Comparison of ENCODE assay signal across 28 mouse cellular contexts in genomic region chr9:60436246-60436645, GRCm38 (mm10).
"Had no signal": no experiment of that assay in that cellular context is flagged by ENCODE, and none has a peak within 500 bp of the region (broad histone marks: within the 10 kb centered on the region; RNA-seq: fewer than 3 reads in every experiment).

No protein-coding gene starts in this region.

- H3K4me3 ChIP-seq: limb, embryonic 10.5 days; limb, embryonic 12.5 days; limb, embryonic 13.5 days; limb, embryonic 15.5 days; liver, embryonic 12.5 days; liver, embryonic 13.5 days; liver, embryonic 15.5 days; lung, embryonic 15.5 days; megakaryocyte, embryonic 14.5 days; midbrain, embryonic 10.5 days; midbrain, embryonic 12.5 days; midbrain, embryonic 13.5 days; midbrain, embryonic 15.5 days; myocyte; neural tube, embryonic 12.5 days had no signal

- DNase-seq: left cerebral cortex, postnatal 4 days; liver; liver, embryonic 13.5 days; liver, postnatal 0 days; lung, adult 18-20 months; lung, adult 2 months; lung, embryonic 14.5 days; lung, postnatal 10 days; lung, postnatal 14 days; lung, postnatal 36 days; lung, postnatal 4 days; midbrain, embryonic 14.5 days had no signal

- H3K4me1 ChIP-seq: liver, embryonic 12.5 days; liver, embryonic 13.5 days; liver, embryonic 15.5 days; midbrain, embryonic 15.5 days; neural tube, embryonic 12.5 days had no signal

- H3K27ac ChIP-seq: limb, embryonic 10.5 days; limb, embryonic 12.5 days; limb, embryonic 13.5 days; limb, embryonic 15.5 days; liver, embryonic 12.5 days; liver, embryonic 13.5 days; liver, embryonic 14.5 days; liver, embryonic 15.5 days; lung, embryonic 15.5 days; macrophage; midbrain, embryonic 10.5 days; midbrain, embryonic 12.5 days; midbrain, embryonic 13.5 days; midbrain, embryonic 15.5 days; neural tube, embryonic 12.5 days had no signal

- H3K27me3 ChIP-seq: limb, embryonic 12.5 days; limb, embryonic 15.5 days; liver, embryonic 12.5 days; liver, embryonic 13.5 days; liver, embryonic 15.5 days; lung, embryonic 15.5 days; midbrain, embryonic 13.5 days; midbrain, embryonic 15.5 days; neural tube, embryonic 12.5 days had no signal
